Mouse (Mus musculus) hematopoietic stem cell, adult 5-6 weeks (primary cell): ENCODE measurements around the gene Ccdc124. TPM values are rescaled to one million over a fixed set of nuclear protein-coding genes. Genes with fewer than 3 reads are reported as not detected.

Experiments
- ATAC-seq, 2 experiments: fragments of 125-278 bp in 1 of 2; replicated peaks in 1 of 2; 2 replicates each; pipeline ENCODE4 v1.8.0; 2016 to 2017; ENCODE audit warnings: inconsistent platforms in 2 of 2, mild to moderate bottlenecking in 2 of 2, moderate number of reproducible peaks in 2 of 2, low read depth in 1 of 2, moderate TSS enrichment in 1 of 2; ENCODE audit not compliant: low FRiP score in 2 of 2, poor library complexity in 2 of 2, severe bottlenecking in 2 of 2, insufficient read depth in 1 of 2, low TSS enrichment in 1 of 2
- total RNA-seq: library from RNA; stranded (forward); fragments of 172-1452, 232-1000 nt; gene quantifications from 2 replicates; pipeline ENCODE4 v1.2.3, GENCODE M21; 2017

Ccdc124 gene
- total RNA-seq, 1 experiment from 2014 or later = 20.1 TPM

- ATAC-seq = no peak
These were observed 5.8 kb upstream of the Ccdc124 start for GRCm38 (mm10) chr8:70879500-70879899.

DNA sequence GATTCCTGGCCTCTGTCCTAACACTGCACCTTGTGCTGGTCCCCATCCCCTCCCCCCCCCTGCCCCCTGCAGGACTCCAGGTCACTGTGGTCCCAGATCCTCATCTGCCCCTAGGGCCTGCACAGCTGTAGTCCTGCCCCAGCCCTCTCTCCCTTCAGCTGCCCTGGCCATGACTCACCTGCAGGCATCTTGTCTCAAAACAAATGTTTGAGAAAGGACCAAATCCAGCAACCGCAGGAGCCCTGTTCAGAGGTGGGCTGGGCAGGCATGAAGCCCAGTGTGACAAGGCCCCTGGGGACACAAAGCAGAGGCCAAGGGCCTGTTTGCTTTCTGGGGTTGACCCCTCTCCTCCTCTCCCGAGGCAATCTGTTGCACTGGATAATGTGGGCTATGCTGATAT, 4.4 kb upstream of the Ccdc124 start:
- no peak for ATAC-seq

DNA sequence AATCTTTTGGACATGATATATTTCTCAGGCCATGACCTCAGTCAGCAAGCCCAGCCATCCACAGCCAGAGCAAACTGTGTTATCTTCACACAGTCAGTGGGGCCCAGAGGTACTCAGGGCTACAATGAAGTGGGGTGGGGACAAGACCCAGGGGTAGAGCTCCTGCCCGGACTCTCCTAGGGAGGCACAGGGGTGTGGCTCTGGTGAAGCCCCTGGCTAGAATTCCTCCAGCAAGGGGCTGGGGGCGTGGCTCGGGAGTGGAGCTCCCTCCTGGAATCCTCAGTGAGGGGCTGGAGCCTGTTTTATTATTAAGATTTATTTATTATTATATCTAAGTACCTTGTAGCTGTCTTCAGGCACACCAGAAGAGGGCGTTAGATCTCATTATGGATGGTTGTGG, 2.6 kb upstream of the Ccdc124 start:
- no peak for ATAC-seq

- no peak for ATAC-seq
These were observed 706 bp upstream of the Ccdc124 start for GRCm38 (mm10) chr8:70874441-70874840.

DNA sequence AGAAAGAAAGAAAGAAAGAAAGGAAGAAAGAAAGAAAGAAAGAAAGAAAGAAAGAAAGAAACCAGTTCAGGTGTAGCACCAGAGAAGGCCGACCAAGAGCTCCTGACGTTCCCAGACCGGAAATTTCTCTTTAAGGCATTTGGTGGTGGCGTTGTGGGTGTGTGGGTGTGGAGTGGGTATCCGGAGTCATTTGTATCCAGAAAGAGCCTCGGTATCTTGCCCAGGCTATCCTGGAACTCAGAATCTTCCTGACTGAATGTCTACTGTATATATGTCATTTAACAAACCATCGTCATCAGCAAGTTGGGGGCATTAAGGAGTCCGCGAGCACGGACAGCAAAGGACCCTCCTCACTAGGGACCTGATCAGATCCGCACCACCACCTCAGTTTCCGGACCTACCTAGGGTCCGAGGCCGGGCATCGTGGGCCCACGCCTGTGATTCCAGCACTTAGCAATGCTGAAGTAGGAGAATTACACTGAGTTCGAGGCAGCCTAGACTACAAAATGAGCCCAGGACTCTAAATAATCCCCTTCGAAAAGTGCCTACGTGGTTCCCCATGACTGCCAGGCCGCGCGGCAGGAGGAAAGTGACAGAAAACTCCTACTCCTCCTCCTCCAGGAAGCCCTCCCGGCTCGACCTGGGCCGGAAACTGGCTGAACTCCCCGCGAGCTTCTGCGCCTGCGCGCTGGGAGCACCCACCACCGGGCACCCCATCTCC, 932 bp downstream of the Ccdc124 start:
- no peak for ATAC-seq

DNA sequence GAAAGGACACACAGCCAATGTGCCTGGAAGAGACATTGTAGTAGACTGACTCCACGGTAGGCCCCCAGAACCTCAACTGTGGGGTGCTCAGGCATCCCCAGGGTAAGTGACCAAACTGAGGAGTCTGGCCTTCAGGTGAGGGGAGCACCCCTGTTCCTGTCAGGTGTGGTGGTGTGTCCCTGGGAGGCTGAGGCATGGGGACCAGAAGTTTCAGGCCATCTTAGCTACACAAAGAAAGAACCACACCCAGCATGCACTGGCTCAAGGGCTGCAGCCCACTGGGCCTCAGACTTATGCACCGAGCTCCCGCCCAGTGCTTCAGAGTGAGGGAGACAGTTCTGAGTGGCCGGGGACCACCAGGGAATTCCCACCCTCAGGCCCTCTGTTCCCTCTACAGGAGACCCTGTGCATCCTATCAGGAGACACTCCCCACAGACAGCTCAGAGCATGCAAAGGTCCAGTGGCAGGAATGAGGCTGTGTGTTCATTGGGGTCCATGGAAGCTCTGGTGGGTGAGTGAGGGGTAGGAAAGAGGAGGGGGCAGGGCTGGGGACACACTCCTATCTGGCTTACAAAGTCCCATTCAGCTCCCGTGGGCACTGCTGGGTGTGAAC, 2.4 kb downstream of the Ccdc124 start:
- ATAC-seq = no peak

- ATAC-seq = peak; percentile 44 to 46; a peak in 3 of 4 replicates
These were observed 4.1 kb downstream of the Ccdc124 start for GRCm38 (mm10) chr8:70869601-70870041.

DNA sequence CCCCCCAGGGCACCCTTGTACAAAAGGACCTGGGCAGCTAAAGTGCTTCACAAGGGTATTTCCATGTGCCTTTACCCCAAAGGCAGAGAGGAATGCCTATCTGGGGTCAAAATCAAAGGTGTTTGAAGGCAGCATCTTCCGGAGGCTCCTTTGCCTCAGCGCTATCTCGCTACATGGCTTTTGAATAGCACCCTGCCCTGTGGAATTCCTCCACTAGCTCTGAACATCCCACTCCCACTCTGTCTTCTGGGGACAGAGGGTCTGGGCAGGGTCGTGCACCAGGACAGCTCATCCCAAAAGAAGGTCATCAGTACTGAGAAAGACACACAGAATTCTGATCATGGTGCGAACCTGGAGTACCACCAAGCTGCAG, 4.5 kb downstream of the Ccdc124 start:
- ATAC-seq = no peak

DNA sequence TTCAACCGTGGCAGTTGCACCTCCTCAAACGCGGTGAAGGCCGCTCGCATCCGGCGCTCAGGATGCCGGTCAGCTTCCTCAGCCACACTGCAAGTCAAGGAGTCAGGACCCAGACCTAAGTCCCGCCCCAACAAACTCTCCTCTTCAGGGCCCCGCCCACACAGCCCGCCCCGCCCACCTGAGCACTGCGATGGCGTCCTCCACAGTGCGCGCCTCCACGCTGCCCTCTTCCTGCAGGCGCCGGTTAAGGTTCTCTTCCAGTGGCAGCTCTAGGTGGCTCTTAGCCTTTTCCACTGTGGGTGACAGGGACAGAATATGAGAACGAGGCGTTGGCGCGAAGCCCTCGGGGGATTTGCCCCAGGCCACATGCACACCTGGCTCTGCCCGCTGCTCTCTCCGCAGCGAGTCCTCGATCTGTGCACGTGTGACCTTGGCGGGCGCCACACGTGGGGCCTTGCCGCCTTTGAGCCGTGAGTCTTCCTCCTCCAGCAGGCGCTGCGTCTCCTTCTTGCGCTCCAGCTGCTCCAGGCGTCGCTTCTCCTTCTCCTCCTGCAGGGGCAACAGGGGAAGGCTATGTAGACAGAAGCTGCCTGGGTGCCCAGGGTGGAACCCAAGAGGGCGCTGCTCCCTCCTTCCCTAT, 5.1 kb downstream of the Ccdc124 start:
- peak; percentile 19 to 29; a peak in 2 of 4 replicates for ATAC-seq

GRCm38 (mm10) chr8:70866566-70866965, 7.2 kb downstream of the Ccdc124 start:
- ATAC-seq = no peak

- no peak for ATAC-seq
These were observed 7.7 kb downstream of the Ccdc124 start for GRCm38 (mm10) chr8:70866001-70866520.

- ATAC-seq = peak; percentile 71 to 74
These were observed 8.3 kb downstream of the Ccdc124 start for GRCm38 (mm10) chr8:70865350-70866000.

- no peak for ATAC-seq
These were observed 9.0 kb downstream of the Ccdc124 start for GRCm38 (mm10) chr8:70864712-70865221.

DNA sequence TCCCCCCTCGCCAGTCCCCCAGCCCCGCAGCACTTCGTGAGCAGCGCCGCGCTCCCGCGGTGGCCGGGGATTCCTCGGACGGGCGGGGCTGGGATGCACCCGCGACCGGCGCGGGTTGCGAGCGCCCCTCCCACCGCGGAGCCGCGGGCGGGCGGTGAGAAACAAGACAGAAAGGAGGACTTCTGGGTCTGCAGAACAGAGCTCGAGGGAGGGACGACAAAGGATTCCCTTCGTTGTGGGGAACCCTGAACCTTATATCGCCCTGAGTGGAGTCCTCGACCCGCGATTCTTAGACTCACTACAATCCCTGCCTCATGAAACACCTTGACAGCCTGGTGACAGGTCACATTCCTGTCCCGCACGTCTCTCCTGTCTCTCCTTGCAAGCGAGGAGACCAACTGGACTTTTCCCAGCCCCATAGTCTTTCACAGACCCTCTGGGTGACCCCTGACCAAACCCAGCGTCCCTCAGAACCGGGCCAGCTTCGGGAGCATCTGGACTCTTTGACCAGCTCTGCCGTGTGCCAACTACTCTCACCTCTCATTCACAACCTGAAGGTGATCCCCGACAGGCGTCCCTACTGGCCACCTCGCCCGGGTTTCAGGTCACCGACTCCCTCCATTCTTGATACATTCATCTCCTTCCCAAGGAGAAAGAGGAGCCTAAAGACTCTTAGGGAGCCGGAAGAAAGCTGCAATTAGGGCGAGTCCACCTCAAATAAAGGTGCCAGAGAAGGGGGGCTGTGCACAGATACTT, 9.6 kb downstream of the Ccdc124 start:
- no peak for ATAC-seq

DNA sequence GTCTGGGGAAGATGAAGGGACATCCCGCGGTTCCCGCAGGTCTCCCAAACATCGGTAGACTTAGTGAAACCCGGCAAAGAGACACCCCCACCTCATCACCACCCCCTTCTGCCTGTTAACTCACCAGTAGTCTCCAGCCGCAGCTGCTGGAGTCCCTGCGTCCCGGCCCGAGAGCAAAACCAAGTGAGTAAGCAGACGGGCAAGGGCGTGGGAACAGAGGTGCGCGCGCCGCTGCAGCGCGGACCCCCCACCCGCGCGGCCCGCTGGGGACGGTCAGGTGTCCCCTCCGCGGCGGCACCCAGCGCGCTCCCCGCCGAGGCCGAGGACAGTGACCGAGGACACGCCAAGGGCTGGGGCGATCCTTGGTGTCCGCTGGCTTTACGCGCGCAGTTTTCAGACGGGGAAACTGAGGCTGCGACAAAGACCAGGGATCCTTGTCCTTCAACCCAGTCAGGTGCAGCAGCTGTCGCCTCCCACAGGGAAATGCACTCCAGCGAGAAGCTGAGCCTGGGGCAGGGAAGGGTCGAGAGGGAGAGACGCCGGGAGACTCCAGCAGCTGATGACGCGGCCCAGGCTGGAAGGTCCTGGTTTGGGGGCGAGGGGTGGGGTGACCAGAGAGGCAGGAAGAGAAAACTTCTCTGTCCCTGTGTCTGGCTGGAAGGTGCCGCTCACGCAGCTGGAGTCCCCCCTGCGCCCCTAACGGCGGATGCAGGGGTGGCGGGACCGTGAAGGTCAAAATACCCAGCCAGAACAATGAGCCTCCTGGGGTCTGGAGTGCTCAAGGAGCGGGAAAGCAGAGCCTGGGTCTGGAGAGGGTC, 10.7 kb downstream of the Ccdc124 start, which contains the start of gene Kcnn1:
Kcnn1 (minus strand) TSS at position 435 of the 818 bp plus-strand sequence.
- no peak for ATAC-seq

DNA sequence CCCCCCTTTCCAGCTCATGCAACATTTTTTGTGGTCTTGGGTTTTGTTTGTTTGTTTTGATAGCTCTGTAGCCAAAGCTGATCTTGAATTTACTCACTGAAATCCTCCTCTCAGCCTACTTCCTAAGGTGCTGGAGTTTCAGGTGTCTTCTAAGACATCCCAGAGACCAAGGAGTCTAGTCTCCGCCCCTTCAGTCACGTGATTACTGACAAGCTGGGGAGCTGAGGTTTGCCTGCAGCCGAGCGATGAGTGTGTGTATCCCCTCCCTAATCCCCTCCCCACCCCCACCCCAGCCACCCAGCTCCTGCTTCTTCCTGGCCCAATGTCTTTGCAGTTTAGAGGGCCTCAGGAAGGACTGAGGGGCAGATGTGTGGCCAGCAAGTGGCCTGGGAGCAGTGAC, 16.2 kb downstream of the Ccdc124 start:
- no peak for ATAC-seq
